Mouse (Mus musculus) heart, postnatal 0 days (tissue): ENCODE results near the gene Smarce1.

ENCODE experiments used
- CTCF ChIP-seq: IDR thresholded peaks from 2 replicates; pipeline ENCODE4 v1.5.1; 2016; ENCODE audit warnings: antibody characterized with exemption, control low read depth, low read depth
- EP300 ChIP-seq: IDR thresholded peaks from 2 replicates; pipeline ENCODE4 v1.6.1; 2016; ENCODE audit warnings: antibody characterized with exemption, low read depth

DNA sequence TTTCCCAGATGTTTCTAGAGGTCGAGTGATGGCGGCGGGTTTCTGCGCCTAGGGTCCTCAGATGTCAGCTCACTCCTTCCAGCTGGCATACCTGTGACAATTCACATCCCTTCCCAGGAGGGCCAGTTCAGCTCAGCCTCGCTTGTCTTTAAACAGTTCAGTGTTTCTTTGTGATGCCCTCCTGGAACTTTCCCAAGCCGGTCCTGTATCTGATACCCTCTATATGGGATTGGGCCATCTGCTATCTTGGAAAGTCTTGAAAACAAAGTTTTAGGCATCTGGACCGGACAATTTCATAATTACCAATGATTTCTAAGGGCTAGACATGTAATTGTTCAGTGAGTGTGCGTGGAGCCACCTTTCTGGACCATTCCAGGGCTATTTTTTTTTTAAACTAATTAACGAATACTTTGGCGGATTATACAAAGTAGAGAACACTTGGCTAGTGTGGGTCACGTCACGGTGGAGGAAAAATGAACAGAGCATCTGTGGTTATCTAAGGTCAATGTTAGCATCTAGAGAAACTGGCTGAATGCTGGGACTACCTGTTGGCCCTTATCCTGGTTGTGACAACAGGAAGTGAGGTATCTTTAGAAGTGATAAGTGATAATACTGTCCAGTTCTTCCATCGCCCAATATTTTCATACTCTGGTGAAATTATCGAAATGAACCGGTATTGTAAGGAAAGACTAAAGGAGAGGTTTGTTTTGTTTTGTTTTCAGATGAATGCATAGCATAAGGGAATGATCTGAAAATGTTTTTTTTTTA, 416 bp upstream of the Smarce1 start:
- TF ChIP-seq CTCF (no peak), EP300 (no peak)
